Mouse (Mus musculus) embryonic facial prominence, embryonic 11.5 days (tissue): Measurements from ENCODE around the gene Klf7. TPM values are rescaled to one million over a fixed set of nuclear protein-coding genes. Genes with fewer than 3 reads are reported as not detected.
A peak's percentile ranks its signal among the peaks of the same experiment; 100 is the strongest.

Experiments
- ATAC-seq: fragments of 200-750 bp; cut with Nextera tagmentation; replicated peaks from 2 replicates; pipeline ENCODE4 v1.8.0; 2017; ENCODE audit warnings: low read depth; ENCODE audit not compliant: insufficient number of reproducible peaks, low FRiP score, low TSS enrichment
- DNase-seq: peaks from one replicate; pipeline ENCODE4 v3.0.0-alpha.2; 2015; ENCODE audit warnings: low spot score
- H3K27ac ChIP-seq: fragments of 300-500 bp; sonication (generic); replicated peaks from 2 replicates; pipeline ENCODE4 v1.5.1; 2014; ENCODE audit warnings: mild to moderate bottlenecking, low read depth, low read length, control low read depth
- H3K27me3 ChIP-seq: fragments of 300-500 bp; sonication (generic); 2 replicates; pipeline ENCODE4 v1.6.1; 2014; ENCODE audit warnings: mild to moderate bottlenecking, low read length, moderate library complexity, mixed read lengths; ENCODE audit not compliant: control insufficient read depth, insufficient read depth
- H3K36me3 ChIP-seq: fragments of 300-500 bp; sonication (generic); replicated peaks from 2 replicates; pipeline ENCODE4 v1.6.1; 2014; ENCODE audit warnings: low read depth, mild to moderate bottlenecking, low read length, moderate library complexity, mixed read lengths; ENCODE audit not compliant: control insufficient read depth, insufficient read depth
- H3K4me1 ChIP-seq: fragments of 300-500 bp; sonication (generic); 2 replicates; pipeline ENCODE4 v1.6.1; 2014; ENCODE audit warnings: low read length, mixed read lengths; ENCODE audit not compliant: control insufficient read depth, insufficient read depth
- H3K4me2 ChIP-seq: fragments of 300-500 bp; sonication (generic); 2 replicates; pipeline ENCODE4 v1.6.1; 2014; ENCODE audit warnings: low read depth, mild to moderate bottlenecking, control low read depth, low read length, moderate library complexity
- H3K4me3 ChIP-seq: fragments of 300-500 bp; sonication (generic); 2 replicates; pipeline ENCODE4 v1.5.1; 2014; ENCODE audit warnings: low read depth, low read length, control low read depth
- H3K9ac ChIP-seq: fragments of 300-500 bp; sonication (generic); replicated peaks from 2 replicates; pipeline ENCODE4 v1.6.1; 2014; ENCODE audit warnings: mild to moderate bottlenecking, control low read depth, low read length
- H3K9me3 ChIP-seq: fragments of 300-500 bp; sonication (generic); replicated peaks from 2 replicates; pipeline ENCODE4 v1.6.1; 2016; ENCODE audit warnings: mild to moderate bottlenecking, low read length, inconsistent platforms, mixed read lengths; ENCODE audit not compliant: control insufficient read depth
- WGBS: fragments of 180-500 bp; shearing (Covaris S2); extraction: QIAGEN DNeasy Blood & Tissue Kit; methylation state at CpG from one replicate; pipeline ENCODE4 v1.1.7; 2014; 5-methylcytosine and 5-hydroxymethylcytosine counted together
- polyA plus RNA-seq: library from polyadenylated mRNA; unstranded; fragments of >200 nt; fragmentation: Nextera tagmentation; extraction: Ambion mirVana; gene quantifications from 2 replicates; pipeline ENCODE4 v1.2.1, GENCODE M21; 2014

Klf7 gene
- polyA plus RNA-seq, 1 experiment from 2014 or later = 15.6 TPM

GRCm38 (mm10) chr1:64085875-64086274, 36.2 kb downstream of the Klf7 start:
- ATAC-seq (no peak), DNase-seq (no peak)
- no peak overlapping the region for H3K9ac ChIP-seq
- no peak overlapping the region for H3K4me3 ChIP-seq
- no peak overlapping the region for H3K27ac ChIP-seq
- H3K4me2 ChIP-seq = no peak overlapping the region
- 85% methylated on average over 4 of the region's 4 CpGs for WGBS
- no peaks in the 10 kb centered on the region for H3K9me3 ChIP-seq
- no peaks in the 10 kb centered on the region for H3K36me3 ChIP-seq
- H3K4me1 ChIP-seq = peaks cover 2% of the 10 kb centered on the region; the same call in 1 of the 2 replicates
- no peaks in the 10 kb centered on the region for H3K27me3 ChIP-seq

GRCm38 (mm10) chr1:64085361-64085760, 36.7 kb downstream of the Klf7 start:
- Histone ChIP-seq H3K4me3 (no peak overlapping the region), H3K4me2 (no peak overlapping the region), H3K4me1 (peaks cover 2% of the 10 kb centered on the region; the same call in 1 of the 2 replicates), H3K27me3 (no peaks in the 10 kb centered on the region), H3K36me3 (no peaks in the 10 kb centered on the region), H3K9me3 (no peaks in the 10 kb centered on the region), H3K9ac (no peak overlapping the region), H3K27ac (no peak overlapping the region)
- WGBS = 70% methylated on average over 4 of the region's 4 CpGs
- no peak for DNase-seq
- no peak for ATAC-seq

GRCm38 (mm10) chr1:64084706-64085105, 37.4 kb downstream of the Klf7 start:
- H3K36me3 ChIP-seq = no peaks in the 10 kb centered on the region
- WGBS = 81% methylated on average over 3 of the region's 3 CpGs

GRCm38 (mm10) chr1:64081791-64082190, 40.3 kb downstream of the Klf7 start:
- H3K9me3 ChIP-seq = no peaks in the 10 kb centered on the region
- no peaks in the 10 kb centered on the region for H3K36me3 ChIP-seq
- H3K27me3 ChIP-seq = no peaks in the 10 kb centered on the region
- DNase-seq = no peak
- no peak overlapping the region for H3K9ac ChIP-seq
- no peak for ATAC-seq
- H3K4me1 ChIP-seq = no peaks in the 10 kb centered on the region
- no peak overlapping the region for H3K4me2 ChIP-seq
- H3K27ac ChIP-seq = no peak overlapping the region
- WGBS = 87% methylated on average over 1 of the region's 1 CpGs
- H3K4me3 ChIP-seq = no peak overlapping the region

More at GRCm38 (mm10) chr1:64084706-64085105, 37.4 kb downstream of the Klf7 start:
- Histone ChIP-seq H3K27ac (no peak overlapping the region), H3K9me3 (no peaks in the 10 kb centered on the region), H3K4me2 (no peak overlapping the region), H3K27me3 (no peaks in the 10 kb centered on the region), H3K9ac (no peak overlapping the region), H3K4me3 (no peak overlapping the region), H3K4me1 (peaks cover 2% of the 10 kb centered on the region; the same call in 1 of the 2 replicates)
- DNase-seq = no peak
- no peak for ATAC-seq

- WGBS = 82% methylated on average over 2 of the region's 2 CpGs
- H3K9ac ChIP-seq = no peak overlapping the region
These were observed 40.9 kb downstream of the Klf7 start for GRCm38 (mm10) chr1:64081217-64081616.

GRCm38 (mm10) chr1:64080263-64080662, 41.8 kb downstream of the Klf7 start:
- no peak for ATAC-seq
- 82% methylated on average over 2 of the region's 2 CpGs for WGBS

More at GRCm38 (mm10) chr1:64081217-64081616, 40.9 kb downstream of the Klf7 start:
- Histone ChIP-seq H3K27ac (no peak overlapping the region), H3K4me1 (no peaks in the 10 kb centered on the region), H3K4me3 (no peak overlapping the region), H3K9me3 (no peaks in the 10 kb centered on the region), H3K36me3 (no peaks in the 10 kb centered on the region), H3K4me2 (no peak overlapping the region), H3K27me3 (no peaks in the 10 kb centered on the region)
- ATAC-seq (no peak), DNase-seq (no peak)

GRCm38 (mm10) chr1:64078747-64079211, 43.3 kb downstream of the Klf7 start:
- H3K27me3 ChIP-seq = no peaks in the 10 kb centered on the region
- DNase-seq (no peak), ATAC-seq (peak; percentile 82; the same call in 1 of the 2 replicates)
- H3K4me3 ChIP-seq = no peak overlapping the region
- H3K27ac ChIP-seq = no peak overlapping the region
- H3K4me1 ChIP-seq = no peaks in the 10 kb centered on the region
- 83% methylated on average over 20 of the region's 20 CpGs for WGBS
- no peaks in the 10 kb centered on the region for H3K9me3 ChIP-seq
- H3K9ac ChIP-seq = no peak overlapping the region
- H3K4me2 ChIP-seq = no peak overlapping the region
- no peaks in the 10 kb centered on the region for H3K36me3 ChIP-seq

More at GRCm38 (mm10) chr1:64080263-64080662, 41.8 kb downstream of the Klf7 start:
- DNase-seq = no peak
- Histone ChIP-seq H3K27me3 (no peaks in the 10 kb centered on the region), H3K27ac (no peak overlapping the region), H3K36me3 (no peaks in the 10 kb centered on the region), H3K4me1 (no peaks in the 10 kb centered on the region), H3K9me3 (no peaks in the 10 kb centered on the region), H3K4me3 (no peak overlapping the region), H3K4me2 (no peak overlapping the region), H3K9ac (no peak overlapping the region)

- WGBS = 90% methylated on average over 9 of the region's 9 CpGs
- no peak for ATAC-seq
These were observed 43.9 kb downstream of the Klf7 start for GRCm38 (mm10) chr1:64078011-64078746.

More at GRCm38 (mm10) chr1:64078011-64078746, 43.9 kb downstream of the Klf7 start:
- Histone ChIP-seq H3K4me1 (no peaks in the 10 kb centered on the region), H3K36me3 (no peaks in the 10 kb centered on the region), H3K4me3 (no peak overlapping the region), H3K9ac (no peak overlapping the region), H3K27ac (no peak overlapping the region), H3K4me2 (no peak overlapping the region), H3K9me3 (no peaks in the 10 kb centered on the region), H3K27me3 (no peaks in the 10 kb centered on the region)
- DNase-seq = no peak
